Mouse (Mus musculus): ENCODE measurements around the gene C2cd4c. TPM values are rescaled to one million over a fixed set of nuclear protein-coding genes. Genes with fewer than 3 reads are reported as not detected.

C2cd4c gene
- polyA plus RNA-seq, 1 experiment from 2014 or later = not detected

- H3K4me3 ChIP-seq (ENCODE audit: low read depth, low read length) = no peak overlapping the region
These were observed 27.6 kb downstream of the C2cd4c start for GRCm38 (mm10) chr10:79586243-79586642.

GRCm38 (mm10) chr10:79585723-79586122, 28.1 kb downstream of the C2cd4c start:
- Histone ChIP-seq H3K9ac (ENCODE audit: low read depth, low read length) (no peak overlapping the region), H3K4me3 (ENCODE audit: low read depth, low read length) (no peak overlapping the region), H3K27me3 (ENCODE audit: control insufficient read depth, insufficient read depth, low read depth, low read length) (no peaks in the 10 kb centered on the region), H3K27ac (ENCODE audit: low read length) (no peak overlapping the region), H3K4me2 (ENCODE audit: low read depth, low read length) (no peak overlapping the region), H3K4me1 (ENCODE audit: control insufficient read depth, low read depth, low read length) (no peaks in the 10 kb centered on the region), H3K9me3 (replicated peaks; ENCODE audit: control insufficient read depth, low read length) (no peaks in the 10 kb centered on the region), H3K36me3 (ENCODE audit: control insufficient read depth, insufficient read depth) (no peaks in the 10 kb centered on the region)
- ATAC-seq (ENCODE audit: low read depth) = no peak
- 73% methylated on average over 5 of the region's 5 CpGs for WGBS (ENCODE audit: insufficient replicate concordance)

More at GRCm38 (mm10) chr10:79586243-79586642, 27.6 kb downstream of the C2cd4c start:
- H3K36me3 ChIP-seq (ENCODE audit: control insufficient read depth, insufficient read depth) = no peaks in the 10 kb centered on the region
- H3K27ac ChIP-seq (ENCODE audit: low read length) = no peak overlapping the region
- WGBS (ENCODE audit: insufficient replicate concordance) = 52% methylated on average over 8 of the region's 8 CpGs
- no peaks in the 10 kb centered on the region for H3K9me3 ChIP-seq (replicated peaks; ENCODE audit: control insufficient read depth, low read length)
- no peaks in the 10 kb centered on the region for H3K4me1 ChIP-seq (ENCODE audit: control insufficient read depth, low read depth, low read length)
- H3K9ac ChIP-seq (ENCODE audit: low read depth, low read length) = no peak overlapping the region
- H3K4me2 ChIP-seq (ENCODE audit: low read depth, low read length) = no peak overlapping the region
- H3K27me3 ChIP-seq (ENCODE audit: control insufficient read depth, insufficient read depth, low read depth, low read length) = no peaks in the 10 kb centered on the region
- no peak for ATAC-seq (ENCODE audit: low read depth)

GRCm38 (mm10) chr10:79585136-79585535, 28.7 kb downstream of the C2cd4c start:
- Histone ChIP-seq H3K4me1 (ENCODE audit: control insufficient read depth, low read depth, low read length) (no peaks in the 10 kb centered on the region), H3K9ac (ENCODE audit: low read depth, low read length) (no peak overlapping the region), H3K36me3 (ENCODE audit: control insufficient read depth, insufficient read depth) (no peaks in the 10 kb centered on the region), H3K4me2 (ENCODE audit: low read depth, low read length) (no peak overlapping the region), H3K4me3 (ENCODE audit: low read depth, low read length) (no peak overlapping the region), H3K27me3 (ENCODE audit: control insufficient read depth, insufficient read depth, low read depth, low read length) (no peaks in the 10 kb centered on the region), H3K27ac (ENCODE audit: low read length) (no peak overlapping the region), H3K9me3 (replicated peaks; ENCODE audit: control insufficient read depth, low read length) (no peaks in the 10 kb centered on the region)
- ATAC-seq (ENCODE audit: low read depth) = no peak
- WGBS (ENCODE audit: insufficient replicate concordance) = 70% methylated on average over 6 of the region's 6 CpGs

GRCm38 (mm10) chr10:79584426-79584825, 29.4 kb downstream of the C2cd4c start:
- no peak for ATAC-seq (ENCODE audit: low read depth)
- no peaks in the 10 kb centered on the region for H3K27me3 ChIP-seq (ENCODE audit: control insufficient read depth, insufficient read depth, low read depth, low read length)
- H3K27ac ChIP-seq (ENCODE audit: low read length) = no peak overlapping the region
- H3K9ac ChIP-seq (ENCODE audit: low read depth, low read length) = no peak overlapping the region
- H3K4me2 ChIP-seq (ENCODE audit: low read depth, low read length) = no peak overlapping the region
- no peaks in the 10 kb centered on the region for H3K4me1 ChIP-seq (ENCODE audit: control insufficient read depth, low read depth, low read length)
- no peaks in the 10 kb centered on the region for H3K36me3 ChIP-seq (ENCODE audit: control insufficient read depth, insufficient read depth)
- no peaks in the 10 kb centered on the region for H3K9me3 ChIP-seq (replicated peaks; ENCODE audit: control insufficient read depth, low read length)
- H3K4me3 ChIP-seq (ENCODE audit: low read depth, low read length) = no peak overlapping the region
- WGBS (ENCODE audit: insufficient replicate concordance) = 58% methylated on average over 9 of the region's 9 CpGs

- ATAC-seq (ENCODE audit: low read depth) = no peak
- Histone ChIP-seq H3K9me3 (replicated peaks; ENCODE audit: control insufficient read depth, low read length) (no peaks in the 10 kb centered on the region), H3K4me1 (ENCODE audit: control insufficient read depth, low read depth, low read length) (no peaks in the 10 kb centered on the region), H3K4me3 (ENCODE audit: low read depth, low read length) (no peak overlapping the region), H3K4me2 (ENCODE audit: low read depth, low read length) (no peak overlapping the region), H3K27me3 (ENCODE audit: control insufficient read depth, insufficient read depth, low read depth, low read length) (no peaks in the 10 kb centered on the region), H3K36me3 (ENCODE audit: control insufficient read depth, insufficient read depth) (no peaks in the 10 kb centered on the region), H3K27ac (ENCODE audit: low read length) (no peak overlapping the region), H3K9ac (ENCODE audit: low read depth, low read length) (no peak overlapping the region)
- WGBS (ENCODE audit: insufficient replicate concordance) = 43% methylated on average over 7 of the region's 7 CpGs
These were observed 29.8 kb downstream of the C2cd4c start for GRCm38 (mm10) chr10:79584021-79584420.

- no peaks in the 10 kb centered on the region for H3K4me1 ChIP-seq (ENCODE audit: control insufficient read depth, low read depth, low read length)
- H3K9me3 ChIP-seq (replicated peaks; ENCODE audit: control insufficient read depth, low read length) = no peaks in the 10 kb centered on the region
- no peak for ATAC-seq (ENCODE audit: low read depth)
- H3K4me2 ChIP-seq (ENCODE audit: low read depth, low read length) = no peak overlapping the region
- no peaks in the 10 kb centered on the region for H3K36me3 ChIP-seq (ENCODE audit: control insufficient read depth, insufficient read depth)
- no peak overlapping the region for H3K27ac ChIP-seq (ENCODE audit: low read length)
- no peak overlapping the region for H3K4me3 ChIP-seq (ENCODE audit: low read depth, low read length)
- H3K9ac ChIP-seq (ENCODE audit: low read depth, low read length) = no peak overlapping the region
- WGBS (ENCODE audit: insufficient replicate concordance) = 72% methylated on average over 8 of the region's 8 CpGs
- no peaks in the 10 kb centered on the region for H3K27me3 ChIP-seq (ENCODE audit: control insufficient read depth, insufficient read depth, low read depth, low read length)
These were observed 32.3 kb downstream of the C2cd4c start for GRCm38 (mm10) chr10:79581501-79581900.

GRCm38 (mm10) chr10:79580811-79581210, 33.0 kb downstream of the C2cd4c start:
- no peaks in the 10 kb centered on the region for H3K36me3 ChIP-seq (ENCODE audit: control insufficient read depth, insufficient read depth)
- H3K9me3 ChIP-seq (replicated peaks; ENCODE audit: control insufficient read depth, low read length) = no peaks in the 10 kb centered on the region
- H3K9ac ChIP-seq (ENCODE audit: low read depth, low read length) = no peak overlapping the region
- H3K4me1 ChIP-seq (ENCODE audit: control insufficient read depth, low read depth, low read length) = no peaks in the 10 kb centered on the region
- WGBS (ENCODE audit: insufficient replicate concordance) = 38% methylated on average over 6 of the region's 6 CpGs
- no peak for ATAC-seq (ENCODE audit: low read depth)
- no peak overlapping the region for H3K27ac ChIP-seq (ENCODE audit: low read length)
- H3K27me3 ChIP-seq (ENCODE audit: control insufficient read depth, insufficient read depth, low read depth, low read length) = no peaks in the 10 kb centered on the region
- no peak overlapping the region for H3K4me2 ChIP-seq (ENCODE audit: low read depth, low read length)
- H3K4me3 ChIP-seq (ENCODE audit: low read depth, low read length) = no peak overlapping the region

GRCm38 (mm10) chr10:79580356-79580755, 33.5 kb downstream of the C2cd4c start:
- Histone ChIP-seq H3K4me1 (ENCODE audit: control insufficient read depth, low read depth, low read length) (no peaks in the 10 kb centered on the region), H3K9ac (ENCODE audit: low read depth, low read length) (no peak overlapping the region), H3K27me3 (ENCODE audit: control insufficient read depth, insufficient read depth, low read depth, low read length) (no peaks in the 10 kb centered on the region), H3K36me3 (ENCODE audit: control insufficient read depth, insufficient read depth) (no peaks in the 10 kb centered on the region), H3K4me2 (ENCODE audit: low read depth, low read length) (no peak overlapping the region), H3K9me3 (replicated peaks; ENCODE audit: control insufficient read depth, low read length) (no peaks in the 10 kb centered on the region), H3K4me3 (ENCODE audit: low read depth, low read length) (no peak overlapping the region), H3K27ac (ENCODE audit: low read length) (no peak overlapping the region)
- WGBS (ENCODE audit: insufficient replicate concordance) = 55% methylated on average over 7 of the region's 7 CpGs
- no peak for ATAC-seq (ENCODE audit: low read depth)

- no peaks in the 10 kb centered on the region for H3K9me3 ChIP-seq (replicated peaks; ENCODE audit: control insufficient read depth, low read length)
- no peak overlapping the region for H3K9ac ChIP-seq (ENCODE audit: low read depth, low read length)
- ATAC-seq (ENCODE audit: low read depth) = no peak
- 60% methylated on average over 12 of the region's 12 CpGs for WGBS (ENCODE audit: insufficient replicate concordance)
- no peaks in the 10 kb centered on the region for H3K27me3 ChIP-seq (ENCODE audit: control insufficient read depth, insufficient read depth, low read depth, low read length)
- no peaks in the 10 kb centered on the region for H3K36me3 ChIP-seq (ENCODE audit: control insufficient read depth, insufficient read depth)
- no peak overlapping the region for H3K4me3 ChIP-seq (ENCODE audit: low read depth, low read length)
- H3K27ac ChIP-seq (ENCODE audit: low read length) = no peak overlapping the region
- H3K4me1 ChIP-seq (ENCODE audit: control insufficient read depth, low read depth, low read length) = no peaks in the 10 kb centered on the region
- H3K4me2 ChIP-seq (ENCODE audit: low read depth, low read length) = no peak overlapping the region
These were observed 34.0 kb downstream of the C2cd4c start for GRCm38 (mm10) chr10:79579781-79580180.
